Mouse (Mus musculus) bone marrow, adult 2 months (tissue): ENCODE results near the gene Agbl1. TPM values are rescaled to one million over a fixed set of nuclear protein-coding genes. Genes with fewer than 3 reads are reported as not detected.
"Not testable (repeated sequence)": the region's sequence is repeated elsewhere in the genome, so short reads cannot be mapped to it uniquely, and the experiment has no call there.

ENCODE experiments used
- H3K27ac ChIP-seq: fragments of 200-500 bp; 2 replicates; pipeline ENCODE4 v1.5.1; 2012; ENCODE audit warnings: low read depth, mild to moderate bottlenecking, control low read depth, inconsistent platforms, low read length; ENCODE audit not compliant: control insufficient read depth, poor library complexity, insufficient read depth
- H3K4me1 ChIP-seq: fragments of 200-500 bp; 2 replicates; pipeline ENCODE4 v1.6.1; 2011; ENCODE audit warnings: low read length; ENCODE audit not compliant: control insufficient read depth, insufficient read depth
- H3K4me3 ChIP-seq: fragments of 200-500 bp; replicated peaks from 2 replicates; pipeline ENCODE3; 2011; ENCODE audit warnings: mild to moderate bottlenecking, low read depth, low read length, control low read depth; ENCODE audit not compliant: control insufficient read depth
- CTCF ChIP-seq: fragments of 200-500 bp; IDR thresholded peaks from 2 replicates; pipeline ENCODE4 v1.5.1; 2011; ENCODE audit warnings: low read length, control low read depth; ENCODE audit not compliant: control insufficient read depth, insufficient read depth
- POLR2A ChIP-seq: fragments of 200-500 bp; IDR thresholded peaks from 2 replicates; pipeline ENCODE4 v1.6.1; 2011; ENCODE audit warnings: low read depth, mild to moderate bottlenecking, control low read depth, low read length, borderline replicate concordance; ENCODE audit not compliant: control insufficient read depth
- WGBS: fragments of 180-500 bp; shearing (Covaris S2); methylation state at CpG from one replicate; pipeline ENCODE4 v1.1.7; 2018; 5-methylcytosine and 5-hydroxymethylcytosine counted together
- polyA plus RNA-seq: library from polyadenylated mRNA; stranded (reverse); fragments of >200 nt; gene quantifications from 2 replicates; pipeline ENCODE4 v1.2.4, GENCODE M21; 2011; ENCODE audit warnings: low replicate concordance; ENCODE audit not compliant: missing spikeins, insufficient read depth, insufficient read length

Gene Agbl1
- polyA plus RNA-seq, 1 experiment: not detected

DNA sequence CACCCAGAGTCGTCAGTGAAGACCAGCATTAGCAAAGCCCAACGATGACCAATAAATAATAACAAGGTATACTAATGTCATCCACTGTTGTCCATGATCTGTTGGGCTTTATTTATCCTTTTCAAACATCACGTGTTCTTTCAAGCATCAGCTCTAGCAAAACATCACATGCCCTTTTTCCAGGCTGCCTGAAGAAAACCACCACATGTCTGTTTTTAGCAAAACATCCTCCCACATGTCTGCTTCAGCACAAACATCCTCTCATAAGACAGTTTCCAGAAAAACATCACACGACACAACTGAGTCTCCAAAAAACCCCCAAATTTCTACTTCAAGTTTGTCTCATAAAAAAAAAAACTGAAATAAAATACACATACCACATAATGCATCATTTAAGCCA, 7.8 kb downstream of the Agbl1 start:
- no peak overlapping the region for H3K27ac ChIP-seq
- 77% methylated on average over 4 of the region's 4 CpGs for whole genome bisulfite sequencing
- TF ChIP-seq CTCF (no peak), POLR2A (no peak)
- H3K4me1 ChIP-seq: no peaks in the 10 kb centered on the region
- H3K4me3 ChIP-seq: no peak overlapping the region

- not testable (repeated sequence) for H3K4me3 ChIP-seq, H3K27ac ChIP-seq, H3K4me1 ChIP-seq
- WGBS: 91% methylated on average over 18 of the region's 18 CpGs
Observed at GRCm38 (mm10) chr7:76244839-76245238, 15.2 kb downstream of the Agbl1 start.

DNA sequence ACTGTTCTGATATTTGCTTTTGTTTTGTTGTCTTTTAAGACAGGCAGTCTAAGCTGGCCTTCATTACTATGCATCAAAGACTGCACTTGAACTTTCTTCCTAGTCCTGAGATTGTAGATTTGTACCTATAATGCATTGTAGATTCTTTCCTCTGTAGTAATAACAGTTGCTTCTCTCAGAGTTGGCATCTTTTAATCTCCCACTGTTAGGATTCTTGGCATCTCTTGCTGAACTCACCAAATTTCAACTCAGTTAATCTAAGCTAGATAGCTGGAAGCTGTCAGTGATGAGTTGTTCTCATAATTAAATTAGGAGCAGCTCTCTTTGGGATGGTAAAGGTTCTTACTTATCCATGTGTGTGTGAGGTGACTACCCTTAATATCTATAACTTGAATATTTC, 45.4 kb downstream of the Agbl1 start:
- H3K4me1 ChIP-seq: no peaks in the 10 kb centered on the region
- TF ChIP-seq POLR2A (no peak), CTCF (no peak)

DNA sequence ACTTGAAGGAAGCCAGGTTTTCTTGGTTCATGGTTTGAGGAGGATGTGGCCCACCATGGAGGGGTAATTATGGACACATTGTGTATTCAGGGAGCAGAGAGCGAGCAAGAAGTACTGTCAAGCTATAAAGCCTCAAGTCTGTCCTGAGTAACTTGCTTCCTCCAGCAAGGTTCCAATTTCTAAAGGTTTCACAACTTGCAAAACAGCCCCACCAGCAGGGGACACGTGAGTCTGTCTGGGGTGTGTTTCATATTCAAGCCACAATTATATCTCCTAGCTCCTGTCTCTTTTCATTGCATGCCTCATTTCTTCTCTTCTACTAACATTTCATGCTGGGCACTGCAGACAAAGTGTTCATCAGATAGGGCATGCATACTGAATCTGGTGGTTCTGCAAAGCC, 53.1 kb downstream of the Agbl1 start:
- Histone ChIP-seq H3K27ac (no peak overlapping the region), H3K4me1 (no peaks in the 10 kb centered on the region), H3K4me3 (no peak overlapping the region)
- TF ChIP-seq CTCF (no peak), POLR2A (no peak)
- 45% methylated on average over 2 of the region's 2 CpGs for WGBS

More for the DNA sequence above, 45.4 kb downstream of the Agbl1 start:
- Histone ChIP-seq H3K27ac (no peak overlapping the region), H3K4me3 (no peak overlapping the region)

GRCm38 (mm10) chr7:76287531-76287930, 57.8 kb downstream of the Agbl1 start:
- H3K27ac ChIP-seq: no peak overlapping the region
- TF ChIP-seq CTCF (no peak), POLR2A (no peak)
- WGBS: 73% methylated on average over 3 of the region's 3 CpGs

DNA sequence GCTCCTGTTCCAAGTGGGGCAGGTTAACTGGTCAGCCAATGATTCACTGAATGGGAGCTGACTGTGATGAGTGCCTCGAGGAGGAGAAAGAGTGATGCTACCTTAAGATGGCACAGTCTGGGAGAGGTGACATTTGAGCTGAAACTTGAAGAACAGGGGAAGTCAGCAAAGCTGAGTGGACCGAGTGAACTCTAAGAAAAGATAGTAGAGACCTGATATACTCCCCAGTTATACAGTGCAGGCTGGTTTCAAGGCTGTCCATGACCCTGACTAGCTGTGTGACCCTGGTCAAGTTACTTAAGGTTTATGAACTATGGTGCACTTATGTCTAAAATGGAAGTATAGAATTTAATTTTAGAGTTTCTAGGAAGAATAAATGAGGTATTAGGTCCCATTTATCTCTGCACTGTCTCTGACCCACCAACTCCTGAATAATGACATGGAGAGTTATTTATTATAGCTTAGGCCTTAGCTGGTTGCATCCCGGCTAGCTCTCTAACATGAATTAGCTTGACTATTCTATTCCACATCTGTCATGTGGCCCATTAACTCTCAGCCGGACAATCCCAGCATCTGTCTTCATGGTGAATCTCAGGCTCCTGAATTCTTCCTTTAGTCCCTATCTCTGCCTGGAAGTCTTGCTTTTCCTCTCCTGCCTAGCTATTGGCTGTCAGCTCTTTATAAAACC, 92.3 kb downstream of the Agbl1 start:
- H3K4me3 ChIP-seq: no peak overlapping the region
- no peaks in the 10 kb centered on the region for H3K4me1 ChIP-seq
- no peak overlapping the region for H3K27ac ChIP-seq
- TF ChIP-seq POLR2A (no peak), CTCF (no peak)
- WGBS: 73% methylated on average over 4 of the region's 4 CpGs

More at GRCm38 (mm10) chr7:76287531-76287930, 57.8 kb downstream of the Agbl1 start:
- Histone ChIP-seq H3K4me1 (no peaks in the 10 kb centered on the region), H3K4me3 (no peak overlapping the region)

DNA sequence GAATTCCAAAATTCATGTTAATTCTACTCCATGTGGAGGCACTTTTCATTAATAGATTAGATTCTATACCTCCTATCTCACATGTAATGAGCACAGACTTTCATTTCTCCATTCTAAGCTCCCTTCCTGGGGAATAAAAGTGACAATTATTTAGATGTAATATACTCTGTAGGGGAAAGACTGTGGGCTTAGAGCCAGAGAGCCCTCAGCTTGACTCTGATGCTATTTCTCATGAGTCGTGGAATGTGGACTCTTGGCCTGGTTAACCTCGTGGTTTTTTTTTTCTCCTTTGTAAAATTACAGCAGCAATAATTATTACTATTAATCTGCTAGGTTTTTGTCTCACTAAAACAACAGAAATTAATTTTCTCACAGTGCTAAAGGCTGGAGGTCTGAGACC, 96.4 kb downstream of the Agbl1 start:
- Histone ChIP-seq H3K27ac (no peak overlapping the region), H3K4me3 (no peak overlapping the region), H3K4me1 (no peaks in the 10 kb centered on the region)
- TF ChIP-seq POLR2A (no peak), CTCF (no peak)
- 51% methylated on average over 2 of the region's 2 CpGs for WGBS

GRCm38 (mm10) chr7:76339308-76339707, 109.6 kb downstream of the Agbl1 start:
- H3K4me1 ChIP-seq: no peaks in the 10 kb centered on the region
- TF ChIP-seq POLR2A (no peak), CTCF (no peak)
- H3K4me3 ChIP-seq: no peak overlapping the region
- no peak overlapping the region for H3K27ac ChIP-seq
- 86% methylated on average over 4 of the region's 4 CpGs for WGBS

DNA sequence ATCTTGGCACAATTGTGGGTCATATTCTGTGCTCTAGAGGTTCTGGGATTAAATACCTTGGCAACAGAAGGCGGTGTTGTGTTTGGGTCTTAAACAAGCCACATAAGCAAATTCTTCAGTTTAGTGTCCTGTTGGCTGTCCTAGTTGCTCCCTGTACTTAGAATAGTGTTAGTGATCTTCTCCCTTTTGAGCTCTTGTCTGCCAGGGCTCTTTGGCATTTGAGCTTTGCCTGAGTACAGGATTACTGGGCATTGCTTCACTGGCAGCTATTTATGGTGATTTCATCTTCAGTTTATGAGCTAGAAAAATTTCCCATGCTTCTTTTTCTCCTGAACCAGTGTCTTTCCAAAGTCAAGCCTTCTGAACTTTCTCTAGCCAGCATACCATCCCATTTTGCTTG, 111.9 kb downstream of the Agbl1 start:
- 76% methylated on average over 1 of the region's 1 CpGs for WGBS
- H3K4me1 ChIP-seq: no peaks in the 10 kb centered on the region
- TF ChIP-seq CTCF: no peak
- no peak for TF ChIP-seq POLR2A
- H3K27ac ChIP-seq: no peak overlapping the region
- H3K4me3 ChIP-seq: no peak overlapping the region
